Comparison of ENCODE assay signal across 10 mouse cellular contexts in genomic region chr2:37786461-37786860, GRCm38 (mm10). TPM values are rescaled to one million over a fixed set of nuclear protein-coding genes. Genes with fewer than 3 reads are reported as not detected.
DNase-seq lines count a peak whose midpoint lies in the region; ATAC-seq lines count a peak whose summit lies in the region.
"Had no signal": no experiment of that assay in that cellular context is flagged by ENCODE, and none has a peak within 500 bp of the region (broad histone marks: within the 10 kb centered on the region; RNA-seq: fewer than 3 reads in every experiment).

No protein-coding gene starts in this region.

- 26% methylated on average over 52 of the region's 52 CpGs for WGBS in heart, embryonic 11.5 days (ENCODE audit: insufficient replicate concordance)
- 37% methylated on average over 52 of the region's 52 CpGs for WGBS in hindbrain, embryonic 10.5 days
- WGBS in midbrain, embryonic 10.5 days = 39% methylated on average over 52 of the region's 52 CpGs

- peak overlapping the region; percentile 4; the same call in 1 of the 2 replicates for H3K9ac ChIP-seq in heart, embryonic 11.5 days (ENCODE audit: low read depth, low read length)

- peaks cover 8% of the 10 kb centered on the region for H3K27me3 ChIP-seq in heart, embryonic 11.5 days (ENCODE audit: control insufficient read depth, insufficient read depth, low read length)
- peaks cover 39% of the 10 kb centered on the region for H3K27me3 ChIP-seq in hindbrain, embryonic 10.5 days (ENCODE audit: insufficient read depth, poor library complexity, severe bottlenecking)
- H3K27me3 ChIP-seq in midbrain, embryonic 10.5 days (ENCODE audit: low read depth, poor library complexity, severe bottlenecking) = peaks cover 33% of the 10 kb centered on the region

- no peak overlapping the region for H3K27ac ChIP-seq in heart, embryonic 11.5 days (ENCODE audit: low read depth, low read length)
- H3K27ac ChIP-seq in hindbrain, embryonic 10.5 days = no peak overlapping the region
- H3K27ac ChIP-seq in midbrain, embryonic 10.5 days (replicated peaks) = peak overlapping the region; percentile 61

- intact Hi-C loops in heart, postnatal 14 days (cut with DNase I) = no loop called here

- no peaks in the 10 kb centered on the region for H3K9me3 ChIP-seq in heart, embryonic 11.5 days (replicated peaks; ENCODE audit: control insufficient read depth, low read length)
- H3K9me3 ChIP-seq in hindbrain, embryonic 10.5 days = no peaks in the 10 kb centered on the region
- H3K9me3 ChIP-seq in midbrain, embryonic 10.5 days (replicated peaks) = no peaks in the 10 kb centered on the region

- peak overlapping the region; percentile 63 for H3K4me2 ChIP-seq in heart, embryonic 11.5 days

- peaks cover 34% of the 10 kb centered on the region for H3K4me1 ChIP-seq in heart, embryonic 11.5 days (ENCODE audit: control insufficient read depth, insufficient read depth, low read length)
- peaks cover 24% of the 10 kb centered on the region for H3K4me1 ChIP-seq in hindbrain, embryonic 10.5 days (replicated peaks)
- H3K4me1 ChIP-seq in midbrain, embryonic 10.5 days = peaks cover 41% of the 10 kb centered on the region

- peak overlapping the region; percentile 31 for H3K4me3 ChIP-seq in heart, embryonic 11.5 days (ENCODE audit: low read depth, low read length)
- peak overlapping the region; percentile 20; the same call in 1 of the 2 replicates for H3K4me3 ChIP-seq in hindbrain, embryonic 10.5 days
- H3K4me3 ChIP-seq in midbrain, embryonic 10.5 days = no peak overlapping the region

- no peaks in the 10 kb centered on the region for H3K36me3 ChIP-seq in heart, embryonic 11.5 days (ENCODE audit: control insufficient read depth, insufficient read depth, low read length)
- peaks cover 83% of the 10 kb centered on the region for H3K36me3 ChIP-seq in hindbrain, embryonic 10.5 days
- peaks cover 85% of the 10 kb centered on the region for H3K36me3 ChIP-seq in midbrain, embryonic 10.5 days

- ATAC-seq in heart, embryonic 11.5 days (replicated peaks; ENCODE audit: insufficient number of reproducible peaks, low FRiP score, low TSS enrichment) = no peak

- DNase-seq in heart, postnatal 14 days = no peak
- DNase-seq in R1 (ENCODE audit: low read depth, low spot score) = peak; percentile 71
- DNase-seq in hindbrain, embryonic 10.5 days (ENCODE audit: low spot score) = no peak
- DNase-seq in midbrain, embryonic 10.5 days (ENCODE audit: low spot score) = no peak
- no peak for DNase-seq in ovary, adult 18-20 months (ENCODE audit: low spot score)
- DNase-seq in layer of hippocampus, postnatal 36 days = no peak
- DNase-seq in frontal cortex, postnatal 10 days (ENCODE audit: low spot score in 2 of 2) = no peak

RNA-seq across cellular contexts. Expression of gene Crb2, which starts 10.4 kb away (rescaled TPM):
- 6.1 and 6.5 TPM in 2 replicates for polyA plus RNA-seq in heart, embryonic 11.5 days (2014; fragmentation: Nextera tagmentation; extraction: Ambion mirVana)
- 1 to 10 TPM; 1.1 to 1.5 TPM for total RNA-seq in heart, postnatal 14 days (2021)
- 19.5 and 20.5 TPM in 2 replicates for polyA plus RNA-seq in hindbrain, embryonic 10.5 days (2016; fragmentation: Nextera tagmentation; extraction: Ambion mirVana)
- 31.1 and 31.4 TPM in 2 replicates for polyA plus RNA-seq in midbrain, embryonic 10.5 days (2016; fragmentation: Nextera tagmentation; extraction: Ambion mirVana)
- 1 to 10 TPM; 3.3 TPM for total RNA-seq in layer of hippocampus, postnatal 36 days (2021)
- total RNA-seq: hematopoietic stem cell, adult 5-6 weeks; MEL had no signal
